Mouse (Mus musculus): ENCODE results near the gene Grasp.

Grasp gene

DNA sequence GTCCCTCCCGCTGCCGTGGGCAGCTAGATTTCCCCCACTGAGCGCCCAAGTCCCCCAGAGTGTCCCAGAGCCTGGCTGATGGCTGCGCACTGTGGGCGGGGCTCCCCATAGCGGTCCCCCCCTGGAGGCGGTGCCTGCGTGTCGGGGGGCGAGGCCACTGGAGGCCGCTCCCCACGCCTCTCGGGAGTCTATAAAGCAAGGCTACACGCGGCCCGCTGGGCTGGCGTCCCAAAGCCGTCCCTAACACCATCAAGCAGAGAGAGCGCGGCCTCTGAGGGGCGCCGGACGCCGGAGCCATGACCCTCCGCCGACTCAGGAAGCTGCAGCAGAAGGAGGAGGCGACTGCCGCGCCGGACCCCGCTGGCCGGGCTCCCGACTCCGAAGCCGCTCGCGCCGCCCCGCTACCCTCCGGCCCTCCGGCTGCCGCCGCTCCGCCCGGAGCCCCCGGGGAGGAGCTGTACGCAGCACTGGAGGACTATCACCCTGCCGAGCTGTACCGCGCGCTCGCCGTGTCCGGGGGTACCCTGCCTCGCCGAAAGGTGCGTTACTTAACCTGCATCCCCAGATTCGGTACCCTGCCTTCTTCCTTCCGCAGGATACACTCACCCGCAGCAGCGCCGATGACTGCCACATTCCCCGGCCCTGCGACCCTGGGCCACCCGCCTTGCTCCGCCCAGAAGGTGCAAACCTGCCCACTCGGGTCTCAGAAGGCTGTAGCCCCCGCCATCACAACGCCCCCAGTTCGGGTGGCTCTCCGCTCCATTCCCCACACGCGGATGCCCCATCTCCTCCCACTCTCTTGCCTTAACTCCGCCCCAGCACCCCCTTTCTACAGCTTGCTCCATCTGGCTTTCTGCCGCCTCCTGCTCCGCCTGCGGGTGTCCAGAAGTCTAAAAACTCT lies at the start of gene Grasp:
Grasp (plus strand) TSS at position 183 of the 901 bp plus-strand sequence.
- peak; percentile 79 to 80 for DNase-seq (ENCODE audit: low spot score in 2 of 2)

DNA sequence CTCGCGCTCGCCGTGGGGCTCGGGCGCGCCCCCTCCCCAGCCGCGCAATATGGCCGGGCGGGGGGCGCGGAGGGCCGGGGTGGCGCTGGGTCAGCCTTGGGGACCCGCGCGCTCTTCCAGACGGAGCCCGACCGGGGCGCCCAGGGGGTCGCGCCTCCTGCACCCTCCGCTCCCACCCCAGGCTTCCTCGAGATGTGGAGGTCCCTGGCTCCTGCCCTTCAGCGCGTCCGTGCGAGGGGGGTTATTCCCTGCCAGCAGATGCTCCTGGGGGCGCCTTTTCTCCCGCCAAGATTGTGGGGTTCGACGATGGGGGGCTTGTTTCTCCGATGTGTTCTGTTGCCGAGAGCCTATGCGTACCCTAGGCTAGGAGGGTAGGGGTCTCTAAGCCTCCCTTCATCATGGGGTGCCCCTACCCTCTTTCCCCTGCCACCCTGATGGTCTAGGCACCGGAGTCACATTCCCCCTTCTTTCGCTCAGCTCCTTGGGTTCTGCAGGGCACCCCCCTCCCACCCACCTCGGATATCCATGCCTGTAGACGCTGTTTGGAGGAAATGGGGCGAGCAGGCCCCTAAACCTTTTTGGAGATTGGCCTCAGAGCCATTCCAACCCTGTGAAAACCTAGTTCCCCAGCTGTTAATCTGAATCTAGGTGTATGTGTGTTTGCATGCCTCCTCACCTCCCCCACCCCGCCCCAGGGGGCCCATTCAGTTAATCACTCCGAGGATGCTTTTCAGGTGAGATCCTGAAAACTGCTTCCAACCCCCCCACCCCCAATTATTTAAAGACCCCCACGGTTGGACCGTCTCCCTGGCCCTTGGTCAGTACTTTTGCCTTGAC lies 49.5 kb upstream of the Grasp start:
- DNase-seq (ENCODE audit: low spot score in 2 of 2) = peak in 1 of 2 experiments; percentile 31

DNA sequence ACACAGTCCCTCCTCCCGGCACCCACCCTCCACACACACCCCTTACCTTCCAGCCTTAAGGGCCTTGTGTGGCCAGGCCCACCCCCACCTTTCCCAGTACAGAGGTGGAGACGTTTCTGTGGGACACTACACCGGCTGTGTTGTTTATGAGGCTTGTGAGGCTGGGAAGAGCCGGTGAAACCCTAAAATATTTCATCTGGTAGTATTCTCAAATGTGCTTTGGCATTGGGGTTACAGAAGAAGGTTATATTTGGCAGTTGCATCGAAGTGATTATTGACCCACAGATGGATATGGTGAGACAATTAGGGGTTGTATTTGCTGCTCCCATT lies 48.9 kb upstream of the Grasp start:
- DNase-seq (ENCODE audit: low spot score in 2 of 2) = no peak

DNA sequence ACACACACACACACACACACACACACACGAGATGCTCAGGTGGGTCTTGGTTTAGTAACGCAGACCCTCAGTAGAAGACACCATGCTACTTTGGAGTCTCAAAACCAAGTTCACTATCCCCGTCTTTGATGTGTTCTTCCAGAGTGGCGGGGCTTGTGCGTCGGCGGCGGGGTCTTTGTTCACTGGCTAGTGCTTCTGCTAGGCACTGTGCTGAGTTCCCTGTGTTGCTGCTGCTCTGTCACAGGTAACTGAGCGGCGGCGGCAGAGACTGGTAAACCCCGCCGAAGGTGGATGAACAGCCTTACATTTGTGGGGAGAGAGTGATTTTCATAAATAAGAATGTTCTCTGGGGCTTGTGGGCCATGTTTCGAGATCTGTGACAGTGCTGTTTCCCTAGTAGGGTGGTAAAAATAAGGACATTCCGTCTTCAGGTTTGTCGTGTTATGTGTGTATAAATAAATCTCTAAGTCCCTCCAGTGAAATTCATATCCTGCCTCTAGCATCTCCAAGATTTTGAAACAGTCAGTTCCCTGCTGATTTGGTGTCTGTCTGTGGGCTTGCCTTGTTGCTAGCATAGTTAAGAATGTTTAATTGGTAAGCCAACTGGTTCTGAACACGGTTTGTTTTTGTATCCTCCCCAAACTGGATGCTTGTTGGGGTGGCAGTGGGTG lies 48.2 kb upstream of the Grasp start:
- no peak for DNase-seq (ENCODE audit: low spot score in 2 of 2)

- no peak for DNase-seq (ENCODE audit: low spot score in 2 of 2)
Observed at GRCm38 (mm10) chr15:101176284-101176680, 47.7 kb upstream of the Grasp start.

DNA sequence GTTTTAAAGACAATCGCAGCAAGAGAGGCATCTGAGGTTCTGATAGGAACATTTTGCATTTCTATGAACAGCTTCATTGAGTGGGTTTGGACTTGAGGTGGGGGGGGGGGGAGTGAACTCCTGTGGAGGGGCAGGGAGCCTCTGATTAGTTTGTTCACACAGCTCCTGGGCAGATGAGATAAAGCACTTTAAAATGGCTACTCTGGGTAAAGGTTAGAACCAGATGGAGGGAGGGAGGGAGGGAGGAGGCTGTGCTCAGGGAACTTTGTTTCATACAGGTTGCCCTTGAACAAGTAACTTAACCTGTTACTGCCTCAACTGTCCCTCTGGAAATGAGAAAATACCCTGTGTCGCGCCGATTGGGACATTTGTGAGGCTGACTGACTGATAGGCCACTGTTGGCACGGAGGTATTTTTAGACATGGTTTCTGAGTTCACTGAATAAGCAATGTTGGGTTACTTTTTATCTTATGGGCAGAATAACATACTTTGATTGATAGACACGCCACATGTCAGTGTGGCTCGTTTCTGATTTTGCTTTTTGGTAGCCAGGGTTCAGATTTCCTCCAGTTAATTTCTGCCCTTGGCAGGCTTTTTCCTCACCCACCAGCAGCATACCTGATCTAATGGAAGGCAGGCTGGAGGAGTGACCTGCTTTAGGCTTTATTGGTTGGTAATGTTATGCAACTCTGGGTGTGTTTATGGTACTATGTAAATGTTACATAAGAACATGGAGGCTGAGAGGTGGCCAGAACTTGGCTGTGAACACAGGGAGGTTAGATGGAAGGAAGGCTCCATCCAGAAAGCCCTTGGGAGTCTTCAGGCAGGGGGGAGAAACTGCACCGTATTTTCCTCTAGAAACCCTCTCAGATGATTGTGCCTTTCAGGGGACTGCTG lies 46.9 kb upstream of the Grasp start:
- DNase-seq (ENCODE audit: low spot score in 2 of 2) = no peak

DNA sequence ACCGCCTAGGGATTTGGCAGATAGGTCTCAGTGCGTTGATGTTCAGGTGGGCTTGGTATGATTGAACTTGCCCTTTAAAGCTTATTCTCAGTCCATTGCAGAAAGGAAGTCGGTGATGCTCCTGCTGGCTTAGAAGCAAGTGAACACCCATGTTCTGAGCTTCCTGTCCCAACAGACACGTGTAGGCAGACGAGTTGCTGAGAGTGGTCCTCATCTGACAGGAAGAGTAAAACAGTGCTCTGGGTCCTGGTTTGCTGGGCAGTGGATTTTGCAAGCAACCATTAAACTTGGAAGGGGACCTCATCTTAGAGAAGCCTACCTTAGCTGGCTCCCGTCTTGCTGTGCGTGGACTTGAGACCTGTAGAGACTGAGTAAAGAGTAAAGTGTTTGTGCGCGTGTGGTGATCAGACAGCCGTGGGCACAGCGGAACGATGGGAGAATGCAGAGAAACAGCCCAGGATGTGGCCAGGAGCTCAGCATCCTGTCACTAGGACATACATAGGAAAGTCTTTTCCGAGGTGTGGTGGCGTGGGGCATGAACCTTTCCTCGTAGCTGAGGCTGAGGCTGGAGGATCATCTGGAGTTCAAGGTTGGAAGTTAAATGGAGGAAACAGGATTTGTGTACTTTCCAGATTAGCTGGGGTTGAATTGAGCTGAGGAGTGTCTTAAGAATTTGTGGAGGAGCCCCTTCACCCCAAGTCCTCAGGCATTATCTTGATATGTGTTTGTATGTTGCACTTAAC lies 43.5 kb upstream of the Grasp start:
- peak; percentile 25 to 31 for DNase-seq (ENCODE audit: low spot score in 2 of 2)

- no peak for DNase-seq (ENCODE audit: low spot score in 2 of 2)
Observed at GRCm38 (mm10) chr15:101181106-101181466, 42.9 kb upstream of the Grasp start.

- no peak for DNase-seq (ENCODE audit: low spot score in 2 of 2)
Observed at GRCm38 (mm10) chr15:101181500-101181899, 42.5 kb upstream of the Grasp start.

DNA sequence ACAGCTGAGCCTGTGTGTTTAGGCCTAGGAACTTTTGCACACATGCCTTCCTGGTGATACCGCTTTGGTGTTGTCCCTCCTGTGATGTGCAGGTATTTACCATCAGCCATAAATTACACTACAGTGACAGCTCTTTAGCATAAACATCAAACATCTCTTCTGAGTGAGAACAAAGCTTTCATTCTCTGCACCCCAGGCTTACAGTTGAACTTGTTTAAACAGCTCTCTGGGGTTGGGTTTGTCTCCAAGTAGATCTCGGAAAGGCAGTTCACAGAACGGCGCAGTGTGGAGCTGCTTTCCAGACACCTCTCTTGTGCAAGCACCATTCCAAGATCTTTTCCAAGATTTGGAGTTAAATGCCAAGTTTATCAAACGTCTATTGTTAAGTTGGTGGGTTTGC lies 41.3 kb upstream of the Grasp start:
- DNase-seq (ENCODE audit: low spot score in 2 of 2) = no peak

DNA sequence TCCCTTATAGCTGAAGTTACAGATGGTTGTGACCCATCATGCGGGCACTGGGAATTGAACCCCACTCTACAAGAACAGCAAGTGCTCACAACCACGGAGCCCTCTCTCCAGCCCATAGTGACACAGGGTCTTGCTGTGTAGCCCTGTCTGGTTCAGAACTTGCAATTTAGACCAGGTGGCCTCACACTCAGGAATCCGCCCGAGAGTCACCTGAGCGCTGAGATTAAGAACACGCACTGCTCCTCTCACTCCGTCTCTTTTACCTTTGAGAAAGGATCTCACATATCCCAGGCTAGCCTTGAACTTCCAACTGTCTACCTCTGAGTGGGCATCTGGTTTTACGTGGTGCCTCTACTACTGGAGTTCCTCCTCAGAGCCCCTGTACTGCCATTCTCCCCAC lies 39.7 kb upstream of the Grasp start:
- DNase-seq (ENCODE audit: low spot score in 2 of 2) = no peak

DNA sequence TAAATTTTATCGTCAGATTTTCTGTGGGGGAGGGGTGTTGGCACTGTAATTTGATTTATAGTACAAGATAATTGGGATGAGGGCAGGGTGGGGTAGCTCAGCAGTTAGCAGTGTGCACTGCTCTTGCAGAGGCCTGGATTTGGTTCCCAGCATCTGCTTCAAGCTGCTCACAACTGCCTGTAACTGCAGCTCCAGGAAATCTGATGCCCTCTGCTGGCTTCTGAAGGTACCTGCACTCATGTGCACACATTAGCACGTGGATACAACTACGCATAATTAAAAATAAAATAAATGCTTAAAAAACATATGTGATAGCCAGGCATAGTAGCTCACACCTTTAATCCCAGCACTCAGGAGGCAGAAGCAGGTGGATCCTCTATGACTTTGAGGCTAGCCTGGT lies 38.4 kb upstream of the Grasp start:
- no peak for DNase-seq (ENCODE audit: low spot score in 2 of 2)

GRCm38 (mm10) chr15:101187907-101188306 lies 36.1 kb upstream of the Grasp start:
- peak; percentile 38 to 53 for DNase-seq (ENCODE audit: low spot score in 2 of 2)

GRCm38 (mm10) chr15:101189981-101190761 lies 33.8 kb upstream of the Grasp start:
- peak in 1 of 2 experiments; percentile 18 for DNase-seq (ENCODE audit: low spot score in 2 of 2)

GRCm38 (mm10) chr15:101190762-101191150 lies 33.2 kb upstream of the Grasp start:
- peak; percentile 71 to 72 for DNase-seq (ENCODE audit: low spot score in 2 of 2)

DNA sequence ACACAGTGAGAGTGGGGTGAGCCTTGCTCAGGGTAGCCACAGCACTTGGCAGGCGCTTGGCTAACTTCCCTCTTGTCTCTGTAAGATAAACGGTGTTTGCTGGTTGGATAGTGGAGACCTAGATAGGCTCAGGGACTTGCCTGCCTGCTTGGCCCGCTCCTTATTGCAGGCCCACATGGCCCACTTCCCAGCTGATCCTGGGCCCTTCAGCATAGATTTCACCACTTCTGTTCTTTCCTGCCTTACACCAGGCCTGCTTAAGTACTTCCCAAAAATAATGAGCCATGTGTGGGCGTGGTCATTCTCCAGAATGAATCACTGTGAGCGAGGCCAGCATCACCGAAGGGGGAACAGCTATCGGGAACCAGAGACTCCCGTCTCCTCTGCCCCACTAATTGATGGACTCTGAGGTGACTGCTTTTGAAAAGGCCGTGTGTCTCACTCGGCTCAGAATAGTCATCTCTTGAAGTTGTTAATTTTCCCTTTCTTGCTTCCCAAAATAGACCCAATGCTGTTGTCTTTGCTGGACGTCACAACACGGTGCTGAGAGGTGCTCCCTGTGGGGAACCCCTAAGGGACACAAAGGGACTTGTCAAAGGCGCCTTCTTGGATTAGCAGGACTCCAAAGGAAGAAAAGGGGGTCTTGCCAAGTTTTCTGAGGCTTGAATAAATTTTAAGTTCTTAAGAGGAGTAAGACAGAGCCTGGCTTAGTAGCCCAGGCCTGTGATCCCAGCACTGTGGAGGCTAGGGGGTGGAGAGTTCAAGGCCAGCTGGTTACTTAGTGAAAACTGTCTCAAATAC lies 32.3 kb upstream of the Grasp start:
- DNase-seq (ENCODE audit: low spot score in 2 of 2) = peak in 1 of 2 experiments; percentile 45

DNA sequence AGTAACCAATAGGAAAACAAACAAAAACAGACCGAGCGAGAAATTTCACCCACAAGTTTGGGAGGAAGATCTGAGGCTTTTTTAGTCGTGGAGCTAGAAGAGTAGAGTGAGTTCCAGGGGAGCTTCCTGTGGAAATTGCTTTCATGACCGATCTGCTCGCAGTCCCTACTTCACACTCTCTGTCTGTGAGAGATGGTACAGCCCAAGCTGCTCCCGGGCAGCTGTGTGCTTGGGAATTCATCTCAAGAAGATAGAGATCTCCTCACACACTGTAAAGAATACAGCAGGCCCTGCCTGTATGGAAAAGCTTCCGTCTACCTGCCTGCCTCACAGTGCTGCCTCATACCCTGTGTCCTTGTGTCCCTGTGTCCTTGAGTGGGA lies 31.7 kb upstream of the Grasp start:
- no peak for DNase-seq (ENCODE audit: low spot score in 2 of 2)

GRCm38 (mm10) chr15:101192651-101193050 lies 31.3 kb upstream of the Grasp start:
- DNase-seq (ENCODE audit: low spot score in 2 of 2) = no peak

GRCm38 (mm10) chr15:101193971-101194370 lies 30.0 kb upstream of the Grasp start:
- no peak for DNase-seq (ENCODE audit: low spot score in 2 of 2)
